Mouse (Mus musculus) hindbrain, embryonic 11.5 days (tissue): ENCODE results near the gene Pop7. TPM values are rescaled to one million over a fixed set of nuclear protein-coding genes. Genes with fewer than 3 reads are reported as not detected.

Experiments used
- ATAC-seq: fragments of 200-750 bp; cut with Nextera tagmentation; 2 replicates; pipeline ENCODE4 v1.8.0; 2017; ENCODE audit warnings: mild to moderate bottlenecking, moderate TSS enrichment, moderate library complexity; ENCODE audit not compliant: low FRiP score
- DNase-seq: peaks from one replicate; pipeline ENCODE4 v3.0.0-alpha.2; 2015; ENCODE audit warnings: low spot score
- H3K27ac ChIP-seq: fragments of 300-500 bp; sonication (generic); 2 replicates; pipeline ENCODE4 v1.5.1; 2014; ENCODE audit warnings: mild to moderate bottlenecking, low read depth, low read length
- H3K27me3 ChIP-seq: fragments of 300-500 bp; sonication (generic); 2 replicates; pipeline ENCODE4 v1.6.1; 2014; ENCODE audit warnings: mild to moderate bottlenecking, low read length, moderate library complexity, mixed read lengths; ENCODE audit not compliant: control insufficient read depth, insufficient read depth
- H3K36me3 ChIP-seq: fragments of 300-500 bp; sonication (generic); 2 replicates; pipeline ENCODE4 v1.6.1; 2014; ENCODE audit warnings: mild to moderate bottlenecking, low read length, moderate library complexity, mixed read lengths; ENCODE audit not compliant: control insufficient read depth, insufficient read depth
- H3K4me1 ChIP-seq: fragments of 300-500 bp; sonication (generic); replicated peaks from 2 replicates; pipeline ENCODE4 v1.6.1; 2014; ENCODE audit warnings: low read length, mixed read lengths; ENCODE audit not compliant: control insufficient read depth, insufficient read depth
- H3K4me2 ChIP-seq: fragments of 300-500 bp; sonication (generic); replicated peaks from 2 replicates; pipeline ENCODE4 v1.6.1; 2014; ENCODE audit warnings: mild to moderate bottlenecking, low read depth, low read length
- H3K4me3 ChIP-seq: fragments of 300-500 bp; sonication (generic); 2 replicates; pipeline ENCODE4 v1.5.1; 2014; ENCODE audit warnings: low read depth, low read length
- H3K9ac ChIP-seq: fragments of 300-500 bp; sonication (generic); 2 replicates; pipeline ENCODE4 v1.6.1; 2014; ENCODE audit warnings: low read depth, low read length
- H3K9me3 ChIP-seq: fragments of 300-500 bp; sonication (generic); 2 replicates; pipeline ENCODE4 v1.6.1; 2016; ENCODE audit warnings: low read length; ENCODE audit not compliant: control insufficient read depth
- WGBS: fragments of 180-500 bp; shearing (Covaris S2); extraction: QIAGEN DNeasy Blood & Tissue Kit; methylation state at CpG from one replicate; pipeline ENCODE4 v1.1.7; 2014; 5-methylcytosine and 5-hydroxymethylcytosine counted together
- polyA plus RNA-seq: library from polyadenylated mRNA; unstranded; fragments of >200 nt; fragmentation: Nextera tagmentation; extraction: Ambion mirVana; gene quantifications from 2 replicates; pipeline ENCODE4 v1.2.1, GENCODE M21; 2014

The Pop7 gene
- 55.2 and 60.6 TPM in 2 replicates for polyA plus RNA-seq

GRCm38 (mm10) chr5:137501709-137502666 lies at the start of gene Pop7:
TSS of gene Pop7 (minus strand) at chr5:137502518.
- 3% methylated on average over 64 of the region's 64 CpGs for WGBS
- Histone ChIP-seq H3K27ac (peak within 1 kb of the TSS; percentile 92), H3K27me3 (no peaks in the 10 kb centered on the region), H3K9me3 (no peaks in the 10 kb centered on the region), H3K36me3 (no peaks in the 10 kb centered on the region), H3K4me3 (peak within 1 kb of the TSS; percentile 62), H3K4me2 (peak within 1 kb of the TSS; percentile 57), H3K9ac (peak within 1 kb of the TSS; percentile 81), H3K4me1 (no peaks in the 10 kb centered on the region; the same call in 1 of the 2 replicates)
- DNase-seq (peak; percentile 100), ATAC-seq (peak; percentile 96)

DNA sequence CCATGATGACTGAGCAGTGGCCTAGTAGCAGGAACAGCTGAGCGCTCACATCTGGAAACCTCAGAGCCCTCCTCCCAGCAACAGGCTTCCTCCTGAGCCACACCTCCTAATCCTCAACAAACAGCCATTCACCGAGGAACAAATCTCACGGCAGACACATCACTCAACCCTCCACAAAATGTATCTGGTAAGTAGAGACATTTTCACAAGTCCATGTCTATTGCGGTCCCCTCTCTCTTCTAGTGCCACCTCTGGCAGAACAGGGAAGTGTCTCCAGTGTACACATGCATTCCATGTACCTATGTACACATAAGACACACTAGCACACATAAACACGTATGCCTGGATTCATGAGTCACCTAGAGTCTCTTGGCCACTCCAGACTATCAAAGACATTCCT lies 48.8 kb upstream of the Pop7 start:
- DNase-seq (no peak), ATAC-seq (no peak)
- Histone ChIP-seq H3K4me3 (no peak overlapping the region), H3K9ac (no peak overlapping the region), H3K4me2 (no peak overlapping the region), H3K4me1 (no peaks in the 10 kb centered on the region), H3K27ac (no peak overlapping the region), H3K9me3 (no peaks in the 10 kb centered on the region), H3K36me3 (no peaks in the 10 kb centered on the region), H3K27me3 (no peaks in the 10 kb centered on the region; the same call in 1 of the 2 replicates)
- WGBS = 75% methylated on average over 5 of the region's 5 CpGs

GRCm38 (mm10) chr5:137549840-137550239 lies 47.5 kb upstream of the Pop7 start:
- Histone ChIP-seq H3K4me3 (no peak overlapping the region), H3K36me3 (no peaks in the 10 kb centered on the region), H3K4me2 (no peak overlapping the region), H3K9me3 (no peaks in the 10 kb centered on the region), H3K4me1 (no peaks in the 10 kb centered on the region), H3K9ac (no peak overlapping the region), H3K27me3 (no peaks in the 10 kb centered on the region; the same call in 1 of the 2 replicates), H3K27ac (no peak overlapping the region)
- DNase-seq = no peak
- ATAC-seq = no peak
- 92% methylated on average over 2 of the region's 2 CpGs for WGBS

GRCm38 (mm10) chr5:137545596-137545995 lies 43.3 kb upstream of the Pop7 start:
- ATAC-seq (no peak), DNase-seq (no peak)
- Histone ChIP-seq H3K27ac (no peak overlapping the region), H3K9ac (no peak overlapping the region), H3K36me3 (no peaks in the 10 kb centered on the region), H3K9me3 (no peaks in the 10 kb centered on the region), H3K4me1 (no peaks in the 10 kb centered on the region), H3K27me3 (no peaks in the 10 kb centered on the region), H3K4me3 (no peak overlapping the region), H3K4me2 (no peak overlapping the region)
- 76% methylated on average over 4 of the region's 4 CpGs for WGBS

DNA sequence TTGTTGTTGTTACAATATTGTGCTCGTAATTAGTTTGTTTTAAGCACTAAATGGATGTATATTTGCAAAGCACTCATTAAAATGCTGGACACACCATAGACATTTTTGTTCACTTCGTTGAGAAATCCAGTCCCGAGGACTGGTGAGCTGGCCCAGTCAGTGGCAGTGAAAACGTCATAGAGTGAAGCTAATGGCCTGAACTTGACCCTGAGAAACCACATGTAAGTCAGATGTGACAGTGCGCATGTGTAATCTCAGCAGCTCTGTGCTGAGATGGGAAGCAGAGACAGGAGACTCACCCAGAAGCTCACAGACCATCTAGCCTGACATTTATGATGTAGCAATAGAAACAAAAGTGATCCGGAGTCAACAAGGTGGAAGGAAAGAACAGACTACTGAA lies 42.6 kb upstream of the Pop7 start:
- no peak overlapping the region for H3K4me3 ChIP-seq
- no peaks in the 10 kb centered on the region for H3K27me3 ChIP-seq
- no peaks in the 10 kb centered on the region for H3K4me1 ChIP-seq
- no peaks in the 10 kb centered on the region for H3K9me3 ChIP-seq
- no peak for ATAC-seq
- no peak overlapping the region for H3K9ac ChIP-seq
- H3K36me3 ChIP-seq = no peaks in the 10 kb centered on the region
- DNase-seq = no peak
- H3K27ac ChIP-seq = no peak overlapping the region; the same call in 1 of the 2 replicates
- WGBS = 75% methylated on average over 6 of the region's 6 CpGs
- no peak overlapping the region for H3K4me2 ChIP-seq

- 78% methylated on average over 5 of the region's 5 CpGs for WGBS
These were observed 39.6 kb upstream of the Pop7 start for GRCm38 (mm10) chr5:137541768-137542540.

DNA sequence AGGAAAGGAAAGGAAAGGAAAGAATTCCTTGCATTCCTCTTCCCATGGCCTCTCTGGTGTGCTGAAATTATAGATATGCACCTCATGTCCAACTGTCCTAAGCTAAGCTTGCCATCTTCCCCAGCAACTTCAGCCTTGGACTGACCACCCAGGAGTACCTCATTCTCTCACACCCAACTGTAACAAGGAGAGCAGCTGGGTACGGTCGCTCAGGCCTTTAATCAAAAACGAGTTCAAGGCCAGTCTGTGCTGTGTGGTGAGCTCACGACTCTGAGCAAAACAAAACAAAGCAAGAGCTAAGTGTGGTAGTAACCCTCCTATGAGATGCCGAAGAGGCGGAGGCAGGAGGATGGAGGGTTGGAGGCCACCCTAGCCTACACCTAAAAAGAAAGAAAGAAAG lies 38.7 kb upstream of the Pop7 start:
- Histone ChIP-seq H3K27me3 (no peaks in the 10 kb centered on the region), H3K9ac (no peak overlapping the region), H3K4me3 (no peak overlapping the region), H3K27ac (no peak overlapping the region), H3K4me1 (no peaks in the 10 kb centered on the region), H3K36me3 (no peaks in the 10 kb centered on the region), H3K9me3 (no peaks in the 10 kb centered on the region), H3K4me2 (no peak overlapping the region)
- DNase-seq (no peak), ATAC-seq (no peak)
- 79% methylated on average over 6 of the region's 6 CpGs for WGBS

More at GRCm38 (mm10) chr5:137541768-137542540, 39.6 kb upstream of the Pop7 start:
- no peak for ATAC-seq
- DNase-seq = no peak
- no peak overlapping the region for H3K9ac ChIP-seq
- H3K4me3 ChIP-seq = no peak overlapping the region
- no peak overlapping the region for H3K4me2 ChIP-seq
- no peak overlapping the region for H3K27ac ChIP-seq
- no peaks in the 10 kb centered on the region for H3K9me3 ChIP-seq
- no peaks in the 10 kb centered on the region for H3K4me1 ChIP-seq
- H3K36me3 ChIP-seq = no peaks in the 10 kb centered on the region
- H3K27me3 ChIP-seq = no peaks in the 10 kb centered on the region

DNA sequence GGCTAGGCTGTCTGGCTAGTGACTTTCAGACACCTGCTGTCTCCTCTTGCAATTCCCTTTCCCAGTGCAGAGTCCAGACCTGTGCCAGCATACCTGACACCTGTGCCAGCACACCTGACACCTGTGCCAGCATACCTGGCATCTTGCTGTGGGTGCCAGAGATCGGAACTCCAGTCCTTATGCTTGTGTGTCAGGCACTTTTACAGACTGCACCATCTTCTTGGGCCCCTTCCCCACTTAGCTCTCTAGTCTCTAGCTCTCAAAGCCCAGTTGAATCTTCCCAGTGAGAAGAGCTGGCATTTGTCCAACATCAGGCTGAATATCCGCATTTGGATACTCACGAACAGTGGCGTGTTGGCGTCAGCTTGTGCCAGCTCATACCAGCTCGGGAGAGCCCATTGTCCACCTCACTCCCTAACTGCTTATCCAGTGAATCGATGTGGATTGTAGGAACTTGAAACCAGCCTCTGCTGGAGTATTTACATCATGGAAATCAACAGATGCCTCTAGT lies 37.0 kb upstream of the Pop7 start:
- WGBS = 75% methylated on average over 7 of the region's 7 CpGs
- DNase-seq (no peak), ATAC-seq (no peak)
- Histone ChIP-seq H3K4me3 (no peak overlapping the region), H3K9ac (no peak overlapping the region), H3K4me1 (no peaks in the 10 kb centered on the region), H3K4me2 (no peak overlapping the region), H3K27ac (no peak overlapping the region), H3K9me3 (no peaks in the 10 kb centered on the region), H3K27me3 (no peaks in the 10 kb centered on the region), H3K36me3 (no peaks in the 10 kb centered on the region)
